Mouse (Mus musculus): ENCODE measurements around the gene Gm28635. TPM values are rescaled to one million over a fixed set of nuclear protein-coding genes. Genes with fewer than 3 reads are reported as not detected.

The Gm28635 gene
- not detected for total RNA-seq (2023)

GRCm38 (mm10) chr2:84677968-84678880, at the start of gene Gm28635, which contains the start of gene Med19:
Gene Gm28635, minus strand, starts transcription at chr2:84678041.
Gene Med19, plus strand, starts transcription at chr2:84678402.

GRCm38 (mm10) chr2:84727172-84727858, 49.5 kb upstream of the Gm28635 start, which contains the start of gene Clp1:
Gene Clp1, minus strand, starts transcription at chr2:84727350.

GRCm38 (mm10) chr2:84714811-84715561, 37.1 kb upstream of the Gm28635 start, which contains the start of gene Zdhhc5:
Gene Zdhhc5, minus strand, starts transcription at chr2:84715180.

GRCm38 (mm10) chr2:84679016-84679415, 1.2 kb upstream of the Gm28635 start, which contains the start of gene Tmx2:
Gene Tmx2, minus strand, starts transcription at chr2:84679140.

GRCm38 (mm10) chr2:84670569-84670933, 7.3 kb downstream of the Gm28635 start, which contains the start of gene Selenoh:
Gene Selenoh, minus strand, starts transcription at chr2:84670770.

GRCm38 (mm10) chr2:84658806-84659205, 19.0 kb downstream of the Gm28635 start, which contains the start of gene Btbd18:
Gene Btbd18, plus strand, starts transcription at chr2:84659079.

GRCm38 (mm10) chr2:84650464-84651195, 27.2 kb downstream of the Gm28635 start, which contains the start of gene Ctnnd1:
Gene Ctnnd1, minus strand, starts transcription at chr2:84650765.

Other genes with a start within 250 kb of the Gm28635 start
- gene Tfpi, start 201.3 kb downstream of the Gm28635 start, total RNA-seq (2023) = 1 to 10 TPM; 5.0 to 5.1 TPM
- gene Ctnnd1, start 27.3 kb downstream of the Gm28635 start, total RNA-seq (2023) = 10 to 100 TPM; 13.2 to 17.4 TPM
- under 1 TPM in 1 of 2 experiments, not detected in 1; 0.18 TPM for gene Btbd18, start 19.0 kb downstream of the Gm28635 start, total RNA-seq (2023)
- gene Selenoh, start 7.3 kb downstream of the Gm28635 start, total RNA-seq (2023) = 10 to 100 TPM; 46.1 to 47.8 TPM
- 10 to 100 TPM in 1 of 2 experiments, 1 to 10 TPM in 1; 8.3 to 10.0 TPM for gene Med19, start 361 bp upstream of the Gm28635 start, total RNA-seq (2023)
- 10 to 100 TPM; 16.9 to 22.5 TPM for gene Tmx2, start 1.1 kb upstream of the Gm28635 start, total RNA-seq (2023)
- 10 to 100 TPM; 41.2 to 41.4 TPM for gene Zdhhc5, start 37.1 kb upstream of the Gm28635 start, total RNA-seq (2023)
- 10 to 100 TPM; 16.9 to 19.8 TPM for gene Clp1, start 49.3 kb upstream of the Gm28635 start, total RNA-seq (2023)
- gene Ypel4, start 56.0 kb upstream of the Gm28635 start, total RNA-seq (2023) = 1 to 10 TPM; 2.8 to 5.5 TPM
- not detected for gene Gm19426, start 65.6 kb upstream of the Gm28635 start, total RNA-seq (2023)
- under 1 TPM; 0.38 to 0.55 TPM for gene Serping1, start 97.4 kb upstream of the Gm28635 start, total RNA-seq (2023)
- gene Ube2l6, start 120.8 kb upstream of the Gm28635 start, total RNA-seq (2023) = 10 to 100 TPM; 24.8 to 32.7 TPM
- not detected for gene Smtnl1, start 144.6 kb upstream of the Gm28635 start, total RNA-seq (2023)
- 1 to 10 TPM; 6.8 to 7.5 TPM for gene Timm10, start 149.0 kb upstream of the Gm28635 start, total RNA-seq (2023)
- 10 to 100 TPM; 12.0 to 18.7 TPM for gene Slc43a1, start 160.8 kb upstream of the Gm28635 start, total RNA-seq (2023)
- not detected for gene Rtn4rl2, start 208.7 kb upstream of the Gm28635 start, total RNA-seq (2023)